Mouse (Mus musculus) cerebellum, postnatal 4 days (tissue): Measurements from ENCODE around the gene Keg1.

Experiments
- DNase-seq, 2 experiments: peaks; one replicate each; pipeline ENCODE4 v3.0.0; 2022; ENCODE audit warnings: low spot score in 2 of 2, mixed read lengths in 1 of 2

Keg1 gene

DNA sequence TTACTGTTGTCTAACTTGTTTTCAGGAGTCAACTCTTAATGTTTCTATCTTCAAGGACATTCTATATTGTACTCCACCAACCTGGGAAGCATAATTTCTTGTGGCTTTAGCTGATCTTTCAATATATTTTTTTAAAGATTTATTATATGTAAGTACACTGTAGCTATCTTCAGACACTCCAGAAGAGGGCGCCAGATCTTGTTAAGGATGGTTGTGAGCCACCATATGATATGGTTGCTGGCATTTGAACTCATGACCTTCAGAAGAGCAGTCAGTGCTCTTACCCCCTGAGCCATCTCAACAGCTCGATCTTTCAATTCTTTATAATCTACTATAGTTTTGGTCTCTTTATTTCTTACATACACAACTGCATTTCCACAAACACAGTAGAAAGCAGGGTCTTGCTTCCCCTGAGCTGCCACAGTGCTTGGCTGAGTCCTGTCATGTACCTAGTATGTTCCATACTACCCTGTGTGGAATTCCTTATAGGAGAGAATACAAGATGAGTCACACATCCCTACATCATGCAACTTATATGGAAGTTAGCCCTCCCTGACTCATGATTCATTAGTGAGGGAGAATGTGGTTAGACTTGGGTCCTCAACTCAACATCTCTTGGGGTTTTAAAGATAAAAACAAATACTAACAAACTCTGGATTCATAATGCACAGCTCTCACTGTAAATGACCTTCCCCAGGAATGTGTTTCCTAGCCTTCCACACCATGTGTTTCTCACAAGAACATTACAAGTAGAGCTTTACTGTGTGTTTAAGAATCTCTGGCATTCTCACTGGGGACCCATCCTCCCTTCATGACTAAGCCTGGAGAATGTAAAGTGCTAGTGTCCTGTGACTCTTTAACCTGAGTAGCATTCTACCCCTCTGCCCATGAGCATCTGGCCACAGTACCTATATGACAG is 66.9 kb downstream of the Keg1 start:
- no peak for DNase-seq

DNA sequence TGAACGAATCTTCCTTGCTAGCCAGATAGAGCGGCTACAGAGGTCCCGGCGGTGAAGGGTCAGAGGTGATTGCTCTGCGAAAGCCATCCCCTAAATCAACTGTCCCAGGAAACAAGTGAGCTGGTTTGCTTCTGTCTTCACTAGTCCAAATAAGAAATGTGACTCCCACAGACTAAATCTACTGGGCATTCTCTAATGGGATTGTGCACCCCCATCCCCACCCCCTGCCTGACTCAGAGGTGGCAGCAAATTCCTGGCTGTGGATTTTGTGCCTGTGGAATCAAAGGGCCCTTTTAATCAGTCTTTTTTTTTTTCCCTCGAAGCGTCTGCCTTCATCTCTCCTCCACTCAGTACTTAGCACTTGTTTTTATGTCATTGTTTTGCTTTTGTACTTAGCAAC is 69.7 kb downstream of the Keg1 start, which contains the start of gene Cntf:
Gene Cntf, minus strand, starts transcription at position 325 of the 400 bp plus-strand sequence.
- no peak for DNase-seq
